Mouse (Mus musculus): ENCODE data around the gene Fance. TPM values are rescaled to one million over a fixed set of nuclear protein-coding genes. Genes with fewer than 3 reads are reported as not detected.

Gene Fance
- polyA plus RNA-seq (2015; fragmentation: Nextera tagmentation; extraction: Ambion mirVana) = 22.7 and 29.8 TPM in 2 replicates

DNA sequence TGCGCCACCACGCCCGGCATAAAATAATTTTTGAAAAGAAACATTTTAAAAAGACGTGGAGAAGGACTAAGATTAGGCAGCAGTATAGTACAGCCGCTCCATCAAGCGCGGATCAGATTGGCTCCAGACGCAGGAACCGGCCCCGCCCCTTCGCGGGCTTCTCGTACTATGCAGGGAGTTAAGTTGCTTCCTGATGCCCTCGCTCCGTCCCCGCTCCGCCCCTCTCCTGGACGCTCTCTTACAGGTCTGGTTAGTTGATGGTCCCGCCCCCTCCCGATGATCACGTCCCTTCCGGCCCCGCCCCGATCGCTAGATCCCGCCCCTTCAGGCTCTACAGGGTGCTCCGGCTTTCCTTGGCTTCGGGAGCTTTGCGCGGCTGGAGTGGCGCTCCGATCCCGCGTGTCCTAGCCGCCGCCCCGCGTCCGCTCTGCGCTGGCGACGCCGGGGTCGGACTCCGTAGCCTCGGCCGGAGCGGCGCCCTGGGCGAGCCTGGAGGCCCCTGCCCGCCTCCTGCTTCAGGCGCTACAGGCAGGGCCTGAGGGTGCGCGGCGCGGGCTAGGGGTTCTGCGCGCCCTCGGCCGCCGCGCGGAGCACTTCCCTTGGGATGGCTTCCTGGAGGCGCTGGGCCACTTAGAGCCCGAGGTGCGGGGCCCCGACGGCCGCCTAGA is at the start of gene Fance:
TSS of gene Fance (plus strand) at position 308 of the 668 bp plus-strand sequence.
- Histone ChIP-seq H3K9ac (peak within 1 kb of the TSS; percentile 92), H3K36me3 (peaks cover 11% of the 10 kb centered on the region), H3K4me2 (replicated peaks) (peak within 1 kb of the TSS; percentile 78), H3K27me3 (replicated peaks) (no peaks in the 10 kb centered on the region), H3K27ac (peak within 1 kb of the TSS; percentile 96), H3K4me3 (replicated peaks) (peak within 1 kb of the TSS; percentile 91), H3K9me3 (no peaks in the 10 kb centered on the region), H3K4me1 (replicated peaks) (peaks cover 13% of the 10 kb centered on the region)
- WGBS = under 1% methylated on average over 69 of the region's 69 CpGs
- ATAC-seq = peak; percentile 99

DNA sequence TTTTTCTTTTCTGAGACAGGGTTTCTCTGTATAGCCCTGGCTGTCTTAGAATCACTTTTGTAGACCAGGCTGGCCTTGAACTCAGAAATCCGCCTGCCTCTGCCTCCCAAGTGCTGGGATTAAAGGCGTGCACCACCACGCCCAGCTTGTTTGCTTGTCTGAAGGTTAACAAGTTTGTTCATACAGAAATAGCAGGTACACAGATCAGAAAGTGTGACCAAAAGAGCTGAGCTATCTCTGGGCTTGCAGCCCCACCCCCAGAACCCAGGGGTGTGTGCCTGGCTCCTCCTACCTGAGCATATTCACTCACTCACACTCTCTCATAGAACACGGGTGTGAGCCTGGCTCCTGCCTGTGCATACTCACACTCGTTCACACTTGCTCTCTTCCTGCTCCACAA is 46.1 kb upstream of the Fance start:
- 90% methylated on average over 5 of the region's 5 CpGs for WGBS
- H3K36me3 ChIP-seq = no peaks in the 10 kb centered on the region
- H3K9me3 ChIP-seq = no peaks in the 10 kb centered on the region
- no peak overlapping the region for H3K4me3 ChIP-seq (replicated peaks)
- H3K27me3 ChIP-seq (replicated peaks) = no peaks in the 10 kb centered on the region
- H3K27ac ChIP-seq = no peak overlapping the region
- no peak overlapping the region for H3K9ac ChIP-seq
- peaks cover 41% of the 10 kb centered on the region for H3K4me1 ChIP-seq (replicated peaks)
- no peak overlapping the region for H3K4me2 ChIP-seq (replicated peaks)
- ATAC-seq = no peak

DNA sequence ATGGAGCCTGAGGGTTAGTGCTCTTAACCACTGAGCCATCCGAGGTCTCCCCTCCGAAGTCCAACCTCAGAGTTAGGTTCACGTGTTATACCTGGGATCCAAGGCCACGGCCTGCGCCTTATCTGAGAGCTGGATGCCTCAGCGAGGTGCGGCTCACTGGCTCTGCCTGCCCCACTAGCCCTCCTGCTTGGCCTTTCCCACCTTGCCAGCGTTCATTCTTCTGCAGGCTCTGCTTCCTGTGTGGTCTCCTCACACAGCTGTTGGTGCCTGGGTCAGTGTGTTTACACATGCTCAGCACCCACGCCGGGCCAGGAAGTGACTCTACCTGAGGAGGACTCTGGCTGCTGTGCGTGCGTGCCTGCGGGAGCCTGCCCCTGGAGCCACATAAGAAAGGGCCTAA is 43.2 kb upstream of the Fance start:
- H3K27ac ChIP-seq = peak overlapping the region; percentile 75
- 21% methylated on average over 13 of the region's 13 CpGs for WGBS

DNA sequence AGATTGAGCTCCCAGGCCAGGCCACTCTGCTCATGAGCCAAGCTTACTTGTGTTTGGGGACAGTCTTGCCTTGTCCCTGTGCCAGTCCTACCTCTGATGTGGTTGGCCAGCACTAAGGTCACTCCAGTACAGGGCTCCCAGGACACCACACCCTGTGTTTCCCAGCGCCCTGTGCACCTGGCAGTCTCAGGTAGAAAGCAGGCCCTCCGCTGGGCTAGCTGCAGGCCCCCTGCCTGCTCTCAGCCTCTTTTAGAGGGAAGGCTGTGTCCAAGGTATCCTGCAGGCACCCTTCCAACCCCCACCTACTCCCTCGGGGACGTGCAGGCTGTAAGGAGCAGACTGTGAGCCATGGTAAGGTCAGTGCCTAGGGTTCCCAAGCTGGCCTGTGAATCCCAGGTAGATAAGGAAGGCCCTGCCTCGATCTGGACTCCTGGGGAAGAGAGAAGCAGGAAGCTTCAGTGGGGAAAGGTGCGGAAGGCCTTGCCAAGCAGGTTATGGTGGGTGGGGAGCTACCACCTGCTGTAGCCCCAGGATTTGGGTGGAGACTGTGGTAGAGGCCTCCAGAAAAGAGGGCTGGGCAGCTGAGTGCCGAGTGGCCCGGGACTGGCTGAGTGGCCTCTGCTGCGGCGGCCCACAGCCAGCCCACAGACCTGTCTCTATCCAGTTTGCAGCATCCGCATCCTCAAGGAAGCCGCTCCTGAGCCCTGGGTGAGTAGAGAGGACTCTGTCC is 41.6 kb upstream of the Fance start:
- H3K36me3 ChIP-seq = no peaks in the 10 kb centered on the region
- H3K9me3 ChIP-seq = no peaks in the 10 kb centered on the region
- H3K4me2 ChIP-seq (replicated peaks) = peak overlapping the region; percentile 36
- 58% methylated on average over 12 of the region's 12 CpGs for WGBS
- peak overlapping the region; percentile 30 for H3K9ac ChIP-seq
- H3K4me1 ChIP-seq (replicated peaks) = peaks cover 30% of the 10 kb centered on the region
- no peaks in the 10 kb centered on the region for H3K27me3 ChIP-seq (replicated peaks)
- H3K27ac ChIP-seq = peak overlapping the region; percentile 91
- peak overlapping the region; percentile 16 for H3K4me3 ChIP-seq (replicated peaks)
- peak; percentile 81 for ATAC-seq

More for the DNA sequence above, 43.2 kb upstream of the Fance start:
- H3K4me2 ChIP-seq (replicated peaks) = no peak overlapping the region
- no peaks in the 10 kb centered on the region for H3K9me3 ChIP-seq
- no peak overlapping the region for H3K9ac ChIP-seq
- peaks cover 35% of the 10 kb centered on the region for H3K4me1 ChIP-seq (replicated peaks)
- H3K27me3 ChIP-seq (replicated peaks) = no peaks in the 10 kb centered on the region
- peak; percentile 44 for ATAC-seq
- no peak overlapping the region for H3K4me3 ChIP-seq (replicated peaks)
- H3K36me3 ChIP-seq = no peaks in the 10 kb centered on the region

DNA sequence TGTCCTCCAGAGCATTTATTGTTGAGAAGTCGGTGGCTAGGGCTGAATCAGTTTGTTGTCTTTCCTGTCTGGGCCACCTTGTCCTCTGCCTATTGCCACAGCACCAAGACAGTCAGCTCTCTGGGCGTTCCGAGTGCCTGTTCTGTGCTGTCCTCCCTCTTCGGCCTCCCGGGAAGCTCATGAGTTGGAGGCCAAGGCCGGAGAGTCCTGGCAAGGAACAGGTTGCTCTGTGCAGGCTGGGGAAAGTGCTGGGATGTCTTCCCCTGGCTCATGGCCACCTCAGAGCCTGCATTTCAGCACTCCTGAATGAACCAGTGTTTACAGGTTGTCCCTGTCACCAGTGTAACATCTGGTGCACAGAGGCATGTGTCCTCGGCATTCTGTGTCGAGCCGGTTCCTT is 41.0 kb upstream of the Fance start:
- 72% methylated on average over 9 of the region's 9 CpGs for WGBS
- H3K4me3 ChIP-seq (replicated peaks) = peak overlapping the region; percentile 16
- no peaks in the 10 kb centered on the region for H3K27me3 ChIP-seq (replicated peaks)
- no peaks in the 10 kb centered on the region for H3K9me3 ChIP-seq
- peaks cover 33% of the 10 kb centered on the region for H3K4me1 ChIP-seq (replicated peaks)
- H3K4me2 ChIP-seq (replicated peaks) = peak overlapping the region; percentile 36
- H3K36me3 ChIP-seq = no peaks in the 10 kb centered on the region
- H3K27ac ChIP-seq = peak overlapping the region; percentile 91
- peak overlapping the region; percentile 30; the same call in 1 of the 2 replicates for H3K9ac ChIP-seq
- ATAC-seq = no peak; the same call in 1 of the 2 replicates

DNA sequence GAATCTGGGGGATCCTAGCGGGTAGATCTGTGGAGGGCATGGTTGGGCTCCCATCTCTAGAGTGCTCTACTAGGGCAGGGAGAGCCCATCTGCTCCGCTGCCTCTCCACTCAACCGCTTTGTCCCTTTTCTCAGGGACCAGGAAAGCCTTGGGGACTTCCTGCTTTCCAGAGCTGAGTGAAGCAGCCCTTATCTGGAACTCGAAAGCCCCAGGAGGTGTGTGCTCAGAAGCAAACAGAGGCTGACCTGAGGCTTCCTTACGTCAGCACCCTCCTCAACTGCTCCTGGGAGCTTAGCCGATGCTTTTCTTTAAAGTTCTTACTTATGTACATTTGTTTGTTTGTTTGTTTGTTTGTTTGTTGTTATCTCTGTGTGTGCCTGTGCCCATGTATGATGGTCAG is 40.5 kb upstream of the Fance start:
- Histone ChIP-seq H3K4me3 (replicated peaks) (peak overlapping the region; percentile 16; the same call in 1 of the 2 replicates), H3K27ac (peak overlapping the region; percentile 91), H3K4me2 (replicated peaks) (peak overlapping the region; percentile 36), H3K9ac (peak overlapping the region; percentile 30; the same call in 1 of the 2 replicates), H3K4me1 (replicated peaks) (peaks cover 39% of the 10 kb centered on the region), H3K9me3 (no peaks in the 10 kb centered on the region), H3K27me3 (replicated peaks) (no peaks in the 10 kb centered on the region), H3K36me3 (no peaks in the 10 kb centered on the region)
- WGBS = 65% methylated on average over 6 of the region's 6 CpGs
- peak; percentile 50 for ATAC-seq

DNA sequence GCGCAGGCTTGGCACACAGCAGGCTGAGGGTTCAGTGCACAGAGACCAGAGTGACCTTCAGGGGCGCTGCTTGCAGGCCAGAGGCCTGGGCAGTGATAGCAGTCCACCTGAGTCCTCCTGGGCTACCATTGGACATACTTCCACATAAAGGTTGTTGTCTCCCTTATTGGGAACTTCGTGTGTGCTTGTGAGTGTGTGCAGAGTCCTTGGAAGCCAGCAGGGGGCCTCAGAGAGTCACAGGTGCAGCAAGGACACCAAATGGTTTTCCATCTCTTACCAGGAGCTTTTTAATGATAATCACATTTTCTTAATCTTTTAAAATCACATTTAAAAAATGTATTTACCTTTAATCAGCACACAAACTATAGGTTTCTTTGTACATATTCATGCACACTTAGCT is 38.6 kb upstream of the Fance start:
- no peaks in the 10 kb centered on the region for H3K9me3 ChIP-seq
- no peak overlapping the region for H3K4me2 ChIP-seq (replicated peaks)
- H3K4me3 ChIP-seq (replicated peaks) = no peak overlapping the region
- peaks cover 54% of the 10 kb centered on the region for H3K4me1 ChIP-seq (replicated peaks)
- 72% methylated on average over 3 of the region's 3 CpGs for WGBS
- H3K27me3 ChIP-seq (replicated peaks) = no peaks in the 10 kb centered on the region
- no peak overlapping the region for H3K27ac ChIP-seq
- no peaks in the 10 kb centered on the region for H3K36me3 ChIP-seq
- no peak overlapping the region for H3K9ac ChIP-seq
- no peak for ATAC-seq

DNA sequence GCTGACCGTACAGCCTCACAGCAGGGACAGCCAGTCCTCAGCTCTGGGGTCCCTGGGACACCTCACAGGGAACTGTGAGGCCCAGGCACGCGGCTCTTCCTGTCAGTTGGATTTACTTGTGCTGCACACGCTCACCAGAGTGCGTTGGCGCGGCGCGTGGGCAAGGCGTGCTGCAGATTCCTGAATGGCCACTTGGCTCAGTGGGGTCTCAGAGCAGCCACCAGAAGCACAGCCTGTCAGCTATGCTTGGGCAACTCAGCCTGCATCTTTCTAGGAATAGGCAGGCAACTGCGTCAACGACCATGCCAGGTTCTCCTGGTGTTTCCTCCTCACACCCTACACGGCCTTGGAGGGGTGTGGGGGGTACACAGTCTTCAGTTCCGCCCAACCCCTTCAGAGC is 36.1 kb upstream of the Fance start:
- H3K9ac ChIP-seq = no peak overlapping the region
- H3K36me3 ChIP-seq = no peaks in the 10 kb centered on the region
- no peak overlapping the region for H3K27ac ChIP-seq
- peaks cover 53% of the 10 kb centered on the region for H3K4me1 ChIP-seq (replicated peaks)
- 80% methylated on average over 14 of the region's 14 CpGs for WGBS
- H3K4me2 ChIP-seq (replicated peaks) = no peak overlapping the region
- H3K9me3 ChIP-seq = no peaks in the 10 kb centered on the region
- no peak overlapping the region for H3K4me3 ChIP-seq (replicated peaks)
- no peaks in the 10 kb centered on the region for H3K27me3 ChIP-seq (replicated peaks)
- ATAC-seq = no peak

DNA sequence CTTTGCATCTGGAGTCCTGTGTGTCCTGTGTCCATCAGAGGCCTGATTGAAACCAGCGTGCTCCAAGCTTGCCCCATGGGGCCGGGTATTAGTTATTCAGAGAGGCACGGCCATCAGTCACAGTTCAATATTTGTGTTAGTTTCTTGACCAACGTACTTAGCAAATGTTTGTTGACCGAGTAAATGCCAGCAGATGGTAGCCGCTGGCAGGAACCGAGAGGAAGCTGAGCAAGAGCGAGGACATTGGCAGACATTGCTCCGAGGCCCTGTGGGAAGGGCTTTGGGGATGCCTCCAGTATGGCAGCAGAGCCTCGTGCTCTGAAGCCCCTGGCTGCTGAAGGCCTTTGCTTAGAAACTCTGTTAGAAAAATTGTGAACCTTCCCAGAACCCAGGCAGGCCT is 35.6 kb upstream of the Fance start:
- H3K4me2 ChIP-seq (replicated peaks) = no peak overlapping the region
- 54% methylated on average over 10 of the region's 10 CpGs for WGBS
- H3K9ac ChIP-seq = no peak overlapping the region
- no peaks in the 10 kb centered on the region for H3K9me3 ChIP-seq
- ATAC-seq = no peak
- H3K4me3 ChIP-seq (replicated peaks) = no peak overlapping the region
- H3K27me3 ChIP-seq (replicated peaks) = no peaks in the 10 kb centered on the region
- peaks cover 50% of the 10 kb centered on the region for H3K4me1 ChIP-seq (replicated peaks)
- H3K27ac ChIP-seq = no peak overlapping the region
- H3K36me3 ChIP-seq = no peaks in the 10 kb centered on the region

DNA sequence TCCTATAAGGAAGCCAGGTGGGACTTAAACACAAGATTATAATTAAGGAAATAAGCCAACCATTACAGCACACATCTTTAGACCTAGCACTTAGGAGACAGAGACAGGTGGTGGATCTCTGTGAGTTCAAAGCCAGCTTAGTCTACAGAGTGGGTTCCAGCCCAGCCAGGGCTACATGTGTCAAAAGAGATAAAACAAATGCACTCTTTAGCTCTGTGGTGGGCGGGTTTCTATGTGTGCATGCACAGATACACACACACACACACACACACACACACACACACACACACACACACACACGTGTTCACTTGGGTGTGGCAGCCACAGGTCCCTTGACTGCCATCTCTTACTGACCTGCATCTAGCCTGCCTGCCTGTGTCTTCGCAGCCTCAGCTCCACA is 35.2 kb upstream of the Fance start:
- H3K4me2 ChIP-seq (replicated peaks) = no peak overlapping the region
- peaks cover 49% of the 10 kb centered on the region for H3K4me1 ChIP-seq (replicated peaks)
- ATAC-seq = no peak
- H3K27me3 ChIP-seq (replicated peaks) = no peaks in the 10 kb centered on the region
- no peak overlapping the region for H3K9ac ChIP-seq
- 78% methylated on average over 3 of the region's 3 CpGs for WGBS
- no peak overlapping the region for H3K27ac ChIP-seq
- H3K36me3 ChIP-seq = no peaks in the 10 kb centered on the region
- no peaks in the 10 kb centered on the region for H3K9me3 ChIP-seq
- H3K4me3 ChIP-seq (replicated peaks) = no peak overlapping the region

DNA sequence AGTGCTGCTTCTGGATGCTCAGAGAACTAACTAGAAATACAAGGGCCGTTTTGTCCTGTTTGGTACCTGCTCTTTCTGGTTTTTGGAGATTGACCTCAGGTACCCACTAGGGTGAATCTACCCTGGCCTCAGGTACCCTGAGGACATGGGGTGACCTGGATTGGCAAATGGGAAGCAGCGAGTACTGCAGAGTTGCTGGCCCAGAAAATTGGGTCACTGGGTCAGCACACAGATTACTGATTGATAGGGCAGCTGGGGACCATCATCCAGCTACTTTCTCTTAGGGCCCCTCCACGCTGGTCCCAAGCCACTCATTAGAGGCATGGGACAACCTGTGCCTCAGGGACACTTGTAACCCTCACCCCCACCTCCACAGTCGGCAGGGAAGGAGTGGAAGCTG is 34.1 kb upstream of the Fance start:
- Histone ChIP-seq H3K36me3 (no peaks in the 10 kb centered on the region), H3K4me3 (replicated peaks) (no peak overlapping the region), H3K9ac (no peak overlapping the region), H3K4me2 (replicated peaks) (no peak overlapping the region), H3K27me3 (replicated peaks) (no peaks in the 10 kb centered on the region), H3K9me3 (no peaks in the 10 kb centered on the region), H3K4me1 (replicated peaks) (peaks cover 49% of the 10 kb centered on the region), H3K27ac (no peak overlapping the region)
- no peak for ATAC-seq
- 50% methylated on average over 4 of the region's 4 CpGs for WGBS

DNA sequence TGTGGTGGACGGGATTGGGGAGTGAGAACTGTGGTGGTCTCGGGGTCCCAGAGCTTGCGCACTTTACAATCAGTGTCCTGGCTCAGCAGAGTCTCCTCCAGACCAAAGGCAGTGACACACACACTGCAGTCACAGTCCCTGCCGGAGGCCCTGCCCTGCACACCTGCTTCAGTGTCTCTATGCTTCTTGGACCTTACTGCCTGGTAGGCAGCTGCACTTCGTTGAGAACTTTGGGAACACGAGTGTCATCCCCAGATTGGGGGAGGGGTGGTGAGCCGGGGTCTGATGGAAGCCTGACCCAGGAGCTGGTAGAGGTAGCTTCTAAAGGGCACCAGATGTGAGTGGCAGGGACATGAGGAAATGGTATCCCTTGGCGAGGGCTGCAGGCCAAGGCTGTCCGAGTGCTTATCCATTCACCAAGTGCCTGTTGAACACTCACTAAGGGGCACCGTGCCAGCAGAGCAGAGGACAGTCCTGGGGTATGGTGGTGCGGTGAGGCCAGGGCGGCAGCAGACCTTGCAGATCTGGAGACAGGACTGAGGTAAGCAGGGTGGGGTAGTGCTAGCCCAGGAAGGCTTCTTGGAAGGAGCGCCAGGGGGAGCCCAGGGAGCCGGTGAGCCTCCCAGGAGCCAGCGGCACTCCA is 33.4 kb upstream of the Fance start:
- Histone ChIP-seq H3K9me3 (no peaks in the 10 kb centered on the region), H3K27me3 (replicated peaks) (no peaks in the 10 kb centered on the region), H3K27ac (0 out of 2 replicates have a peak overlapping the region, but pooled peaks have one; percentile 3), H3K9ac (no peak overlapping the region), H3K4me3 (replicated peaks) (no peak overlapping the region), H3K4me2 (replicated peaks) (no peak overlapping the region), H3K4me1 (replicated peaks) (peaks cover 54% of the 10 kb centered on the region), H3K36me3 (no peaks in the 10 kb centered on the region)
- no peak for ATAC-seq
- WGBS = 66% methylated on average over 15 of the region's 15 CpGs

Measured in intestine, embryonic 15.5 days (tissue).